Mouse (Mus musculus) myocyte (in vitro differentiated cells): Measurements from ENCODE around the gene Slc39a5. TPM values are rescaled to one million over a fixed set of nuclear protein-coding genes. Genes with fewer than 3 reads are reported as not detected.

Source experiments
- H3K27me3 ChIP-seq: one replicate; pipeline ENCODE4 v1.6.1; 2011; ENCODE audit not compliant: control insufficient read depth, insufficient read depth, insufficient read length
- H3K36me3 ChIP-seq: one replicate; pipeline ENCODE4 v1.6.1; 2011; ENCODE audit not compliant: control insufficient read depth, insufficient read depth
- H3K4me2 ChIP-seq: one replicate; pipeline ENCODE4 v1.6.1; 2011; ENCODE audit warnings: low read depth, control low read depth
- H3K4me3 ChIP-seq: one replicate; pipeline ENCODE4 v1.5.1; 2011; ENCODE audit warnings: mild to moderate bottlenecking, control low read depth, moderate library complexity
- H3K79me2 ChIP-seq: one replicate; pipeline ENCODE4 v1.6.1; 2011; ENCODE audit not compliant: control insufficient read depth, insufficient read depth
- H3ac ChIP-seq: one replicate; pipeline ENCODE4 v1.6.1; 2011; ENCODE audit not compliant: control insufficient read depth, insufficient read length
- CEBPB ChIP-seq: IDR thresholded peaks from 2 replicates; pipeline ENCODE4 v1.6.1; 2011; ENCODE audit warnings: mild to moderate bottlenecking, moderate library complexity; ENCODE audit not compliant: poor library complexity, insufficient read depth, severe bottlenecking
- E2F4 ChIP-seq: IDR thresholded peaks from one replicate; pipeline ENCODE4 v1.6.1; 2011; ENCODE audit warnings: mild to moderate bottlenecking, control low read depth, moderate library complexity; ENCODE audit not compliant: insufficient read depth
- MAX ChIP-seq: IDR thresholded peaks from one replicate; pipeline ENCODE4 v1.6.1; 2011; ENCODE audit warnings: low read depth, mild to moderate bottlenecking, control low read depth
- MYOD1 ChIP-seq, 3 experiments: IDR thresholded peaks; one replicate each; pipeline ENCODE4 v1.6.1; 2011; ENCODE audit warnings: control low read depth in 2 of 3, low read depth in 2 of 3, mild to moderate bottlenecking in 2 of 3, moderate library complexity in 1 of 3; ENCODE audit not compliant: insufficient read length in 2 of 3, control insufficient read depth in 1 of 3
- MYOG ChIP-seq, 3 experiments: IDR thresholded peaks; one replicate each; pipeline ENCODE4 v1.6.1; 2011; ENCODE audit warnings: control low read depth in 2 of 3, low read depth in 2 of 3, mild to moderate bottlenecking in 2 of 3; ENCODE audit not compliant: insufficient read length in 2 of 3, control insufficient read depth in 1 of 3, insufficient read depth in 1 of 3
- POLR2A ChIP-seq: IDR thresholded peaks from one replicate; pipeline ENCODE4 v1.6.1; 2011; ENCODE audit warnings: low read depth, mild to moderate bottlenecking, control low read depth, moderate library complexity; ENCODE audit not compliant: insufficient read length
- POLR2AphosphoS2 ChIP-seq: IDR thresholded peaks from one replicate; pipeline ENCODE4 v1.6.1; 2011; ENCODE audit warnings: low read depth, control low read depth; ENCODE audit not compliant: insufficient read length
- REST ChIP-seq: IDR thresholded peaks from one replicate; pipeline ENCODE4 v1.6.1; 2011; ENCODE audit warnings: mild to moderate bottlenecking, control low read depth, moderate library complexity; ENCODE audit not compliant: insufficient read depth, insufficient read length
- SRF ChIP-seq: IDR thresholded peaks from one replicate; pipeline ENCODE4 v1.6.1; 2011; ENCODE audit warnings: low read depth; ENCODE audit not compliant: control insufficient read depth, insufficient read length
- TCF12 ChIP-seq: IDR thresholded peaks from one replicate; pipeline ENCODE4 v1.6.1; 2011; ENCODE audit warnings: mild to moderate bottlenecking, control low read depth; ENCODE audit not compliant: poor library complexity, insufficient read depth, severe bottlenecking
- TCF3 ChIP-seq: IDR thresholded peaks from one replicate; pipeline ENCODE4 v1.6.1; 2011; ENCODE audit warnings: low read depth, control low read depth; ENCODE audit not compliant: insufficient read length
- USF1 ChIP-seq: IDR thresholded peaks from one replicate; pipeline ENCODE4 v1.6.1; 2011; ENCODE audit warnings: low read depth, mild to moderate bottlenecking, control low read depth, moderate library complexity
- polyA plus RNA-seq: library from polyadenylated mRNA; unstranded; fragments of >200 nt; fragmentation: generic; extraction: Trizol; gene quantifications from one replicate; pipeline ENCODE4 v1.2.1, GENCODE M21; 2012; ENCODE audit warnings: missing spikeins

The Slc39a5 gene
- polyA plus RNA-seq, 1 experiment: not detected

GRCm38 (mm10) chr10:128441324-128442119 is 40.5 kb upstream of the Slc39a5 start:
- no peaks in the 10 kb centered on the region for H3K79me2 ChIP-seq
- H3K4me3 ChIP-seq: no peak overlapping the region
- H3K27me3 ChIP-seq: no peaks in the 10 kb centered on the region
- H3K36me3 ChIP-seq: peaks cover 23% of the 10 kb centered on the region
- no peak for TF ChIP-seq REST
- TF ChIP-seq POLR2AphosphoS2: peak; percentile 64
- H3K4me2 ChIP-seq: no peak overlapping the region
- H3ac ChIP-seq: no peak overlapping the region

GRCm38 (mm10) chr10:128440407-128440806 is 39.4 kb upstream of the Slc39a5 start:
- Histone ChIP-seq H3K4me3 (no peak overlapping the region), H3ac (no peak overlapping the region), H3K27me3 (no peaks in the 10 kb centered on the region), H3K36me3 (peaks cover 23% of the 10 kb centered on the region), H3K4me2 (no peak overlapping the region), H3K79me2 (no peaks in the 10 kb centered on the region)
- no peak for TF ChIP-seq POLR2A
- TF ChIP-seq TCF12: no peak
- no peak for TF ChIP-seq MYOG (IDR thresholded peaks at IDR 0.05; ENCODE audit: control insufficient read depth in 1 of 3, insufficient read depth in 1 of 3, insufficient read length in 2 of 3, low read depth in 2 of 3)
- no peak for TF ChIP-seq CEBPB
- TF ChIP-seq USF1: no peak
- TF ChIP-seq MYOD1 (IDR thresholded peaks at IDR 0.05; ENCODE audit: control insufficient read depth in 1 of 3, insufficient read length in 2 of 3, low read depth in 2 of 3): no peak
- no peak for TF ChIP-seq POLR2AphosphoS2
- no peak for TF ChIP-seq MAX
- TF ChIP-seq SRF: no peak
- no peak for TF ChIP-seq E2F4
- no peak for TF ChIP-seq TCF3
- TF ChIP-seq REST: no peak

- no peak overlapping the region for H3ac ChIP-seq
- H3K27me3 ChIP-seq: no peaks in the 10 kb centered on the region
- no peak for TF ChIP-seq E2F4
- no peak for TF ChIP-seq POLR2A
- no peak for TF ChIP-seq SRF
- no peak for TF ChIP-seq MAX
- TF ChIP-seq TCF3: no peak
- no peak for TF ChIP-seq POLR2AphosphoS2
- TF ChIP-seq CEBPB: no peak
- H3K4me2 ChIP-seq: no peak overlapping the region
- H3K4me3 ChIP-seq: no peak overlapping the region
- peaks cover 26% of the 10 kb centered on the region for H3K36me3 ChIP-seq
- no peaks in the 10 kb centered on the region for H3K79me2 ChIP-seq
Observed at GRCm38 (mm10) chr10:128438675-128439279, 37.7 kb upstream of the Slc39a5 start.

- no peak overlapping the region for H3ac ChIP-seq
- H3K27me3 ChIP-seq: no peaks in the 10 kb centered on the region
- no peaks in the 10 kb centered on the region for H3K79me2 ChIP-seq
- no peak overlapping the region for H3K4me2 ChIP-seq
- H3K36me3 ChIP-seq: peaks cover 32% of the 10 kb centered on the region
- no peak overlapping the region for H3K4me3 ChIP-seq
- TF ChIP-seq MYOG (IDR thresholded peaks at IDR 0.05; ENCODE audit: control insufficient read depth in 1 of 3, insufficient read depth in 1 of 3, insufficient read length in 2 of 3, low read depth in 2 of 3) (peak; percentile 31 to 95 (median 89)), TCF12 (peak; percentile 64), TCF3 (peak; percentile 73), POLR2A (no peak), E2F4 (no peak), MYOD1 (IDR thresholded peaks at IDR 0.05; ENCODE audit: control insufficient read depth in 1 of 3, insufficient read length in 2 of 3, low read depth in 2 of 3) (peak; percentile 20 to 93 (median 89))
Observed at GRCm38 (mm10) chr10:128436376-128436775, 35.3 kb upstream of the Slc39a5 start.

- TF ChIP-seq MAX (no peak), CEBPB (no peak), POLR2AphosphoS2 (no peak)
Observed at GRCm38 (mm10) chr10:128435873-128436272, 34.8 kb upstream of the Slc39a5 start.

More at GRCm38 (mm10) chr10:128435873-128436272, 34.8 kb upstream of the Slc39a5 start:
- Histone ChIP-seq H3K4me3 (no peak overlapping the region), H3K79me2 (no peaks in the 10 kb centered on the region), H3ac (no peak overlapping the region), H3K36me3 (peaks cover 32% of the 10 kb centered on the region), H3K4me2 (no peak overlapping the region), H3K27me3 (no peaks in the 10 kb centered on the region)
